Mouse (Mus musculus): ENCODE data around the gene Tma7. TPM values are rescaled to one million over a fixed set of nuclear protein-coding genes. Genes with fewer than 3 reads are reported as not detected.

The Tma7 gene
- polyA plus RNA-seq (2012; fragmentation: generic; extraction: Trizol) = 294 TPM
- long read RNA-seq, experiment 1, transcript Tma7-201 (4 exons, 944 nt) = major isoform, 208 of 215 reads
- long read RNA-seq, experiment 1, partial matches to known transcripts = 5 of 215 reads
- long read RNA-seq, experiment 1, other reads (novel, unspliced or antisense) = 2 of 215 reads
- long read RNA-seq, experiment 2, transcript Tma7-201 (4 exons, 944 nt) = major isoform, 12 of 12 reads
- long read RNA-seq, experiment 2, partial matches to known transcripts = 0 of 12 reads
- long read RNA-seq, experiment 2, other reads (novel, unspliced or antisense) = 0 of 12 reads

DNA sequence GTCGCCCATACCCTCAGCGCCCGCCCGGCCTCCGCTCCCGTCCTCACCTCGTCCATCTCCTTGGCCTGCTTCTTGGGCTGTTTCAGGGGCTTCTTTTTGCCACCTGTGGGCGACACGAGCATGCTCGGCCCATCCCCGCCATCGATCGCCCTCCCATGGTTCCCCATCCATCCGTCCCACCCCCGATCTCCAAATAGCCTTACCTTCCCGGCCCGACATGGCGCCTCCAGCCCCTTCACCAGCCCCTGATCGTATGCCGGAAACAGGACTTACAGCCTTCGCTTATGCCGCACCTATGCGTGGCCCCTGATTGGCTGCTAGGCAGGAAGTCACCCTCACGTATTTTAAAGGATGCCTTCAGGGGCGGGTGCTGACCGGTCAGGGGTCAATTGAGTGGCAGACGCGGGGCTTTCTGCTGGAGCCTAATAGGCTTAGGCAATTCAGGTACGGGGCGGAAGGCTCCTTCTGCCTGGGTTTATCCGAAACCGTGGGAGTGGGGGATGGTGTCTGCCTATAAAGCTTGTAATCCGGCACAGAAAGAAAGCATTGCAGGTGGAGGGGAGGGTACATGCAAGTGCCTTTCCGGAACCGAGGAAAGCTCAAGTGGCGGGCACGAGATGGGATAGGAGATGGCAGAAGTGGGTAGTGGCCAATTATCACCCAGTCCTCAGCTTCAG, at the start of gene Tma7, which contains the start of gene Ccdc51:
Gene Tma7, minus strand, starts transcription at position 464 of the 677 bp plus-strand sequence.
Gene Ccdc51, plus strand, starts transcription at position 370 of the 677 bp plus-strand sequence.
- Histone ChIP-seq H3K79me2 (ENCODE audit: control insufficient read depth, insufficient read depth) (peaks cover 43% of the 10 kb centered on the region), H3K4me3 (ENCODE audit: insufficient read depth, poor library complexity, severe bottlenecking) (peak within 1 kb of the TSS; percentile 59), H3K36me3 (ENCODE audit: control insufficient read depth, insufficient read depth) (peaks cover 20% of the 10 kb centered on the region), H3K79me3 (ENCODE audit: low read depth) (peaks cover 26% of the 10 kb centered on the region), H3K27me3 (ENCODE audit: control insufficient read depth, insufficient read depth, insufficient read length) (no peaks in the 10 kb centered on the region), H3ac (ENCODE audit: control insufficient read depth, insufficient read length, low read depth) (peak within 1 kb of the TSS; percentile 94)
- TF ChIP-seq USF1 (IDR thresholded peaks at IDR 0.05; ENCODE audit: low read depth) (no peak), CTCF (IDR thresholded peaks at IDR 0.05; ENCODE audit: control insufficient read depth, insufficient read depth, insufficient read length) (no peak), MAX (IDR thresholded peaks at IDR 0.05) (peak; percentile 7), CEBPB (IDR thresholded peaks at IDR 0.05; ENCODE audit: low read depth) (no peak)

DNA sequence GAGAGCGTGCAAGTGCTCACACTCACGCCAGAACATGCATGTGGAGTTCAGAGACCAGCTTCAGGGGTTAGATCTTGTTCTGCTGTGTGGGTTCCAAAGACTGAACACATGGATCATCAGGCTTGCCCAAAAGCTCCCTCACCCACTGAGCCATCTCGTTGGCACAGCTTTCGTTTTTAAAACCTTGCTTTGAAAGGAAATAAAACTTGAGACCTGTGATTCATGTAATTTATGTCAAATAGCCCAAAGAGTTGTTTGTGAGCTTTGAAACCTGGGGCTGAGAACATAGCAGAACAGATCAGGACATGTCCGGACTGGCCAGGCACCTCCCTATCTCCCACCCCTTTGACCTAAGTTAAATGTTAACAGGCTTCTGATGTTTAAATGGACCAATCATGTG, 47.7 kb upstream of the Tma7 start:
- Histone ChIP-seq H3K79me3 (ENCODE audit: low read depth) (no peaks in the 10 kb centered on the region), H3K36me3 (ENCODE audit: control insufficient read depth, insufficient read depth) (no peaks in the 10 kb centered on the region), H3K79me2 (ENCODE audit: control insufficient read depth, insufficient read depth) (no peaks in the 10 kb centered on the region), H3K4me3 (ENCODE audit: insufficient read depth, poor library complexity, severe bottlenecking) (no peak overlapping the region), H3ac (ENCODE audit: control insufficient read depth, insufficient read length, low read depth) (no peak overlapping the region), H3K27me3 (ENCODE audit: control insufficient read depth, insufficient read depth, insufficient read length) (peaks cover 6% of the 10 kb centered on the region)
- TF ChIP-seq CEBPB (IDR thresholded peaks at IDR 0.05; ENCODE audit: low read depth) = no peak
- TF ChIP-seq MYOG (IDR thresholded peaks at IDR 0.05; ENCODE audit: control insufficient read depth, extremely low read depth, insufficient read length) = no peak
- no peak for TF ChIP-seq FOSL1 (IDR thresholded peaks at IDR 0.05; ENCODE audit: insufficient read depth, low read length, poor library complexity, severe bottlenecking)
- no peak for TF ChIP-seq MAX (IDR thresholded peaks at IDR 0.05)
- TF ChIP-seq MYOD1 (IDR thresholded peaks at IDR 0.05; ENCODE audit: control insufficient read depth, insufficient read length, low read depth) = no peak
- no peak for TF ChIP-seq CTCF (IDR thresholded peaks at IDR 0.05; ENCODE audit: control insufficient read depth, insufficient read depth, insufficient read length)
- TF ChIP-seq USF1 (IDR thresholded peaks at IDR 0.05; ENCODE audit: low read depth) = no peak

DNA sequence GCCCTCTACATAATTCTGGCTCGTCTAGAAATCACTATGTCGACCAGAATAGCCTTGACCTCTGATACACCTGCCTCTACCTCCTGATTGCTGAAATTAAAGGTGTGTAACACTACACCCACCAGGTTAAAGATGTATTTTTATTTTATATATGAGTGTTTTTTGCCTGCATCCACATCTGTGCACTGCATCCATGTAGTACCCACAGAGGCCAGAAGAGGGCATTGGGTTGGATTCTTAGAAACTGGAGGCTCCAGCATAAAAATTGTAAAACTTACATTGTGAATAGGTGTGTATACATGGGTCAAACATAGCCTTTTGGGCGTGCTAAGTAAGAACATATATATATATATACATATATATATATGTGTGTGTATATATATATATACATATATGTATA, 45.8 kb upstream of the Tma7 start:
- Histone ChIP-seq H3K36me3 (ENCODE audit: control insufficient read depth, insufficient read depth) (no peaks in the 10 kb centered on the region), H3K79me2 (ENCODE audit: control insufficient read depth, insufficient read depth) (no peaks in the 10 kb centered on the region), H3K27me3 (ENCODE audit: control insufficient read depth, insufficient read depth, insufficient read length) (peaks cover 6% of the 10 kb centered on the region), H3K4me3 (ENCODE audit: insufficient read depth, poor library complexity, severe bottlenecking) (no peak overlapping the region), H3K79me3 (ENCODE audit: low read depth) (no peaks in the 10 kb centered on the region), H3ac (ENCODE audit: control insufficient read depth, insufficient read length, low read depth) (no peak overlapping the region)
- TF ChIP-seq FOSL1 (IDR thresholded peaks at IDR 0.05; ENCODE audit: insufficient read depth, low read length, poor library complexity, severe bottlenecking) (no peak), CTCF (IDR thresholded peaks at IDR 0.05; ENCODE audit: control insufficient read depth, insufficient read depth, insufficient read length) (no peak), MYOG (IDR thresholded peaks at IDR 0.05; ENCODE audit: control insufficient read depth, extremely low read depth, insufficient read length) (no peak), MAX (IDR thresholded peaks at IDR 0.05) (no peak), CEBPB (IDR thresholded peaks at IDR 0.05; ENCODE audit: low read depth) (no peak), USF1 (IDR thresholded peaks at IDR 0.05; ENCODE audit: low read depth) (no peak), MYOD1 (IDR thresholded peaks at IDR 0.05; ENCODE audit: control insufficient read depth, insufficient read length, low read depth) (no peak)

DNA sequence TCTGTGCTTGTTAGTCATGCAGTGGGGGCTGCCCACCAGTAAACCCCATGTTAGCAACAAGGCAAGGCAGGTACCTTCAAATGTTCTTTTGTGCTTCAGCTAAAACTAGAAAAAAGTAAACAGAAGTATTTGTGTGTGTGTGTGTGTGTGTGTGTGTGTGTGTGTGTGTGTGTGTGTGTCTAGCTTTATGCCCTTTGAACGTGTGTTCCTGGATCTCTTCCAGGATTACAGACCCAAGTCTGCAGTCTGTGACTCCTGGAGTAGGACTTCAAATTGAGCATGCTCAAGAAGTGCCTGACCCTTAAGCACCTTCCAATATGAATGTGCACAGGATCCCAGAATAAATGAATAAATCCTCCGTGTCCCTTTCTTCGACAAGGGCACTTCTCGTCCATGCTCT, 44.7 kb upstream of the Tma7 start:
- H3K27me3 ChIP-seq (ENCODE audit: control insufficient read depth, insufficient read depth, insufficient read length) = peaks cover 6% of the 10 kb centered on the region
- H3K36me3 ChIP-seq (ENCODE audit: control insufficient read depth, insufficient read depth) = no peaks in the 10 kb centered on the region
- H3K79me2 ChIP-seq (ENCODE audit: control insufficient read depth, insufficient read depth) = no peaks in the 10 kb centered on the region
- no peak overlapping the region for H3ac ChIP-seq (ENCODE audit: control insufficient read depth, insufficient read length, low read depth)
- TF ChIP-seq USF1 (IDR thresholded peaks at IDR 0.05; ENCODE audit: low read depth) = no peak
- no peak for TF ChIP-seq MAX (IDR thresholded peaks at IDR 0.05)
- TF ChIP-seq MYOD1 (IDR thresholded peaks at IDR 0.05; ENCODE audit: control insufficient read depth, insufficient read length, low read depth) = no peak
- TF ChIP-seq FOSL1 (IDR thresholded peaks at IDR 0.05; ENCODE audit: insufficient read depth, low read length, poor library complexity, severe bottlenecking) = no peak
- TF ChIP-seq MYOG (IDR thresholded peaks at IDR 0.05; ENCODE audit: control insufficient read depth, extremely low read depth, insufficient read length) = no peak
- TF ChIP-seq CEBPB (IDR thresholded peaks at IDR 0.05; ENCODE audit: low read depth) = no peak
- no peak overlapping the region for H3K4me3 ChIP-seq (ENCODE audit: insufficient read depth, poor library complexity, severe bottlenecking)
- no peaks in the 10 kb centered on the region for H3K79me3 ChIP-seq (ENCODE audit: low read depth)

DNA sequence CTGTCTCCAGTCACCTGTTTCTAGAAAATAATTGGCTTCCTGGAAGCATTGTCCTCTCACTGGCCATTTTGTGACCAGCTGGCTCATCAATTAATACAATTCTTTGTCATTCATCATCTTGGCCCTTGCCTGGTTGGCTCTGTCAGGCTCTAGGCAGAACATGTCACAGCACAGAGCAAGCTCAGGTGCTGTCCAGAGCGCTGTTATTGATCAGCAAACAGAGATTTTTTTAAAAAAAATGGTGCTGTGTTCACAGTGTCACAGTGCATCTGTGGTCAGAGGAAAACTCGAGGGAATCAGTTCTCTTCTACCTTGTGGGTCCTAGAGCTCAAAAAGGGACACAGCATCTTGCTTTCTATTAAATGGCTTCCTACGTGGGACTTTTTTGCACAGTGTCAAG, 43.1 kb upstream of the Tma7 start:
- Histone ChIP-seq H3K79me2 (ENCODE audit: control insufficient read depth, insufficient read depth) (no peaks in the 10 kb centered on the region), H3K27me3 (ENCODE audit: control insufficient read depth, insufficient read depth, insufficient read length) (peaks cover 3% of the 10 kb centered on the region), H3ac (ENCODE audit: control insufficient read depth, insufficient read length, low read depth) (no peak overlapping the region), H3K79me3 (ENCODE audit: low read depth) (no peaks in the 10 kb centered on the region), H3K36me3 (ENCODE audit: control insufficient read depth, insufficient read depth) (no peaks in the 10 kb centered on the region), H3K4me3 (ENCODE audit: insufficient read depth, poor library complexity, severe bottlenecking) (no peak overlapping the region)
- TF ChIP-seq MYOG (IDR thresholded peaks at IDR 0.05; ENCODE audit: control insufficient read depth, extremely low read depth, insufficient read length) = no peak
- no peak for TF ChIP-seq MYOD1 (IDR thresholded peaks at IDR 0.05; ENCODE audit: control insufficient read depth, insufficient read length, low read depth)
- no peak for TF ChIP-seq FOSL1 (IDR thresholded peaks at IDR 0.05; ENCODE audit: insufficient read depth, low read length, poor library complexity, severe bottlenecking)
- no peak for TF ChIP-seq CTCF (IDR thresholded peaks at IDR 0.05; ENCODE audit: control insufficient read depth, insufficient read depth, insufficient read length)
- no peak for TF ChIP-seq MAX (IDR thresholded peaks at IDR 0.05)
- TF ChIP-seq CEBPB (IDR thresholded peaks at IDR 0.05; ENCODE audit: low read depth) = no peak
- TF ChIP-seq USF1 (IDR thresholded peaks at IDR 0.05; ENCODE audit: low read depth) = no peak

Measured in C2C12 (cell line).